Mouse (Mus musculus) CH12.LX (cell line): ENCODE data around the gene Tpsg1. TPM values are rescaled to one million over a fixed set of nuclear protein-coding genes. Genes with fewer than 3 reads are reported as not detected.

Experiments
- DNase-seq: peaks from one replicate; pipeline ENCODE4 v3.0.0-alpha.2; 2013; ENCODE audit errors: extremely low read depth
- H3K27ac ChIP-seq: 2 replicates; pipeline ENCODE4 v1.5.1; 2012; ENCODE audit warnings: low read depth, mild to moderate bottlenecking, control low read depth, moderate library complexity; ENCODE audit not compliant: insufficient read depth
- H3K27me3 ChIP-seq: replicated peaks from 2 replicates; pipeline ENCODE3; 2012; ENCODE audit warnings: inconsistent platforms
- H3K36me3 ChIP-seq, 2 experiments: replicated peaks in 1 of 2; 2 replicates each; pipeline versions ENCODE3 to v1.6.1; 2012; ENCODE audit warnings: inconsistent platforms in 1 of 2, low read length in 1 of 2, mild to moderate bottlenecking in 1 of 2, mixed read lengths in 1 of 2, moderate library complexity in 1 of 2; ENCODE audit not compliant: control insufficient read depth in 1 of 2, insufficient read depth in 1 of 2
- H3K4me1 ChIP-seq, 2 experiments: 2 replicates each; pipeline ENCODE4 v1.6.1; 2012; ENCODE audit warnings: inconsistent platforms in 1 of 2, moderate library complexity in 1 of 2; ENCODE audit not compliant: insufficient read depth in 2 of 2, control insufficient read depth in 1 of 2
- H3K4me2 ChIP-seq: 2 replicates; pipeline ENCODE4 v1.6.1; 2012; ENCODE audit warnings: low read depth, mild to moderate bottlenecking, control low read depth; ENCODE audit not compliant: poor library complexity, insufficient read depth, severe bottlenecking
- H3K4me3 ChIP-seq, 3 experiments: fragments of 150-350 bp in 1 of 3; sonication (generic) in 1 of 3; replicated peaks in 1 of 3; 2 replicates each; pipeline versions ENCODE3 to v1.5.1; 2011 to 2012; ENCODE audit warnings: low read depth in 2 of 3, low read length in 2 of 3, mild to moderate bottlenecking in 2 of 3, moderate library complexity in 2 of 3, control low read depth in 1 of 3, improper control_type of control experiment in 1 of 3, inconsistent platforms in 1 of 3, mixed read lengths in 1 of 3; ENCODE audit not compliant: poor library complexity in 1 of 3
- H3K79me2 ChIP-seq: replicated peaks from 2 replicates; pipeline ENCODE4 v1.6.1; 2012; ENCODE audit warnings: mild to moderate bottlenecking, moderate library complexity; ENCODE audit not compliant: control insufficient read depth, poor library complexity, insufficient read depth, severe bottlenecking; ENCODE audit errors: extremely low read depth
- H3K9ac ChIP-seq: 2 replicates; pipeline ENCODE4 v1.6.1; 2012; ENCODE audit warnings: low read depth, mild to moderate bottlenecking, control low read depth, moderate library complexity; ENCODE audit not compliant: insufficient read depth
- H3K9me3 ChIP-seq: replicated peaks from 2 replicates; pipeline ENCODE3; 2012; ENCODE audit warnings: low read length, inconsistent platforms, mixed read lengths
- BHLHE40 ChIP-seq: IDR thresholded peaks from 2 replicates; pipeline ENCODE4 v1.6.1; 2011; ENCODE audit warnings: mild to moderate bottlenecking, low read depth, low read length, improper control_type of control experiment
- CHD1 ChIP-seq: IDR thresholded peaks from 2 replicates; pipeline ENCODE4 v1.6.1; 2012; ENCODE audit warnings: low read depth, low read length, improper control_type of control experiment, inconsistent platforms
- ELF1 ChIP-seq: IDR thresholded peaks from 2 replicates; pipeline ENCODE4 v1.6.1; 2014; ENCODE audit warnings: low read depth, mild to moderate bottlenecking, inconsistent platforms, low read length, improper control_type of control experiment
- ETS1 ChIP-seq: conservative IDR thresholded peaks from 2 replicates; pipeline ENCODE4 v1.6.1; 2012; ENCODE audit warnings: low read depth, mild to moderate bottlenecking, inconsistent platforms, low read length, improper control_type of control experiment, moderate library complexity
- JUN ChIP-seq: IDR thresholded peaks from 2 replicates; pipeline ENCODE4 v1.6.1; 2011; ENCODE audit warnings: low read depth, mild to moderate bottlenecking, low read length, improper control_type of control experiment, moderate library complexity; ENCODE audit not compliant: insufficient read depth
- MAZ ChIP-seq: IDR thresholded peaks from 2 replicates; pipeline ENCODE4 v1.6.1; 2012; ENCODE audit warnings: low read depth, mild to moderate bottlenecking, inconsistent platforms, low read length, improper control_type of control experiment, moderate library complexity
- MEF2A ChIP-seq: IDR thresholded peaks from 2 replicates; pipeline ENCODE4 v1.6.1; 2014; ENCODE audit warnings: low read depth, mild to moderate bottlenecking, inconsistent platforms, low read length, improper control_type of control experiment, borderline replicate concordance
- MXI1 ChIP-seq: IDR thresholded peaks from 2 replicates; pipeline ENCODE4 v1.6.1; 2011; ENCODE audit warnings: mild to moderate bottlenecking, low read depth, low read length, improper control_type of control experiment
- NRF1 ChIP-seq: IDR thresholded peaks from 2 replicates; pipeline ENCODE4 v1.6.1; 2014; ENCODE audit warnings: low read depth, mild to moderate bottlenecking, inconsistent platforms, low read length, improper control_type of control experiment, moderate library complexity
- PAX5 ChIP-seq: IDR thresholded peaks from 2 replicates; pipeline ENCODE4 v1.6.1; 2012; ENCODE audit warnings: low read length, inconsistent platforms, mixed read lengths
- RCOR1 ChIP-seq: conservative IDR thresholded peaks from 2 replicates; pipeline ENCODE4 v1.6.1; 2012; ENCODE audit warnings: low read depth, mild to moderate bottlenecking, inconsistent platforms, low read length, improper control_type of control experiment
- SMC3 ChIP-seq: IDR thresholded peaks from 2 replicates; pipeline ENCODE4 v1.6.1; 2011; ENCODE audit warnings: low read depth, low read length, improper control_type of control experiment
- TBP ChIP-seq: conservative IDR thresholded peaks from 2 replicates; pipeline ENCODE4 v1.6.1; 2011; ENCODE audit warnings: low read depth, low read length, improper control_type of control experiment
- UBTF ChIP-seq: IDR thresholded peaks from 2 replicates; pipeline ENCODE4 v1.6.1; 2012; ENCODE audit warnings: low read depth, mild to moderate bottlenecking, inconsistent platforms, low read length, improper control_type of control experiment, moderate library complexity
- ZC3H11A ChIP-seq: IDR thresholded peaks from 2 replicates; pipeline ENCODE4 v1.6.1; 2012; ENCODE audit warnings: low read depth, mild to moderate bottlenecking, inconsistent platforms, low read length, improper control_type of control experiment
- ZKSCAN1 ChIP-seq: IDR thresholded peaks from 2 replicates; pipeline ENCODE4 v1.6.1; 2012; ENCODE audit warnings: low read depth, inconsistent platforms, low read length, improper control_type of control experiment, borderline replicate concordance
- ZNF384 ChIP-seq: IDR thresholded peaks from 2 replicates; pipeline ENCODE4 v1.6.1; 2012; ENCODE audit warnings: low read depth, low read length, improper control_type of control experiment, inconsistent platforms
- dilution Hi-C: fragments of 300-500 bp; cut with MboI; formaldehyde crosslinking; loops from 2 replicates; pipeline ENCODE4 v1.14.3; 2020; ENCODE audit warnings: low sequenced_read_pairs; ENCODE audit not compliant: extremely low pct_unique_long_range_greater_than_20kb, extremely low pct_ligation_motif_present
- in situ Hi-C: fragments of 300-500 bp; cut with MboI; formaldehyde crosslinking; loops from 3 replicates; pipeline ENCODE4 v1.14.3; 2019; ENCODE audit warnings: low sequenced_read_pairs, low pct_ligation_motif_present, low pct_unique_long_range_greater_than_20kb, mixed read lengths
- polyA plus RNA-seq: library from polyadenylated mRNA; unstranded; fragments of >175 nt; gene quantifications from 2 replicates; pipeline ENCODE4 v1.2.1, GENCODE M21; 2012; ENCODE audit warnings: low read depth; ENCODE audit not compliant: insufficient read length
- total RNA-seq, 2 experiments: library from RNA; depleted of rRNA; stranded (reverse); fragments of 300-350 nt in 1 of 2; fragments of >200 nt in 1 of 2; gene quantifications; 2 replicates each; pipeline ENCODE4 v1.2.3; 2012 to 2014

The Tpsg1 gene
- total and polyA plus RNA-seq, 3 experiments, result not detected

DNA sequence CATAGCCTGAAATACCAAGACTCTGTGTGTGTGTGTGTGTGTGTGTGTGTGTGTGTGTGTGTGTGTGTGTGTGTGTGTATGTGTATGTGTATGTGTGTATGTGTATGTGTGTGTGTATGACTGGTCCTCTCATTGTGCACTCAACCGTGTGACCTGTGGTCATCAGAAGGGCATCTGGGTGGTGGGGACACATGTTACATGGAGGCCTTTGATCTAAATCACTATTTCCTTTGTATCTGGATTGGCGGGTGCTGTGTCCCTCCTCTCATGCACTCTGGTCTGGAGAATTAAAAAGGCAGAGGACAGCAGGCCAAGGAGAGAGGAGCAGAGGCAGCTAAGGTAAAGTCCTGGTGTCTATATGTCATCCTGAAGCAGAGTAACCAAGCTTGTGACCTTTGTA lies 3.1 kb upstream of the Tpsg1 start, which contains the start of gene Tpsb2:
TSS of gene Tpsb2 (plus strand) at position 301 of the 400 bp plus-strand sequence.
- H3K27ac ChIP-seq, result no peak within 1 kb of the TSS
- dilution Hi-C loops, result no loop called here
- in situ Hi-C loops, result no loop called here
- DNase-seq, result no peak
- no peak within 1 kb of the TSS for H3K9ac ChIP-seq
- no peaks in the 10 kb centered on the region for H3K4me1 ChIP-seq
- no peak for TF ChIP-seq ELF1
- no peak for TF ChIP-seq TBP
- TF ChIP-seq UBTF, result no peak
- TF ChIP-seq BHLHE40, result no peak
- TF ChIP-seq ZC3H11A, result no peak
- no peak for TF ChIP-seq RCOR1
- H3K4me2 ChIP-seq, result no peak within 1 kb of the TSS
- H3K9me3 ChIP-seq, result no peaks in the 10 kb centered on the region
- H3K27me3 ChIP-seq, result peaks cover 89% of the 10 kb centered on the region
- H3K36me3 ChIP-seq, result no peaks in the 10 kb centered on the region
- no peak within 1 kb of the TSS for H3K4me3 ChIP-seq
- no peaks in the 10 kb centered on the region for H3K79me2 ChIP-seq

DNA sequence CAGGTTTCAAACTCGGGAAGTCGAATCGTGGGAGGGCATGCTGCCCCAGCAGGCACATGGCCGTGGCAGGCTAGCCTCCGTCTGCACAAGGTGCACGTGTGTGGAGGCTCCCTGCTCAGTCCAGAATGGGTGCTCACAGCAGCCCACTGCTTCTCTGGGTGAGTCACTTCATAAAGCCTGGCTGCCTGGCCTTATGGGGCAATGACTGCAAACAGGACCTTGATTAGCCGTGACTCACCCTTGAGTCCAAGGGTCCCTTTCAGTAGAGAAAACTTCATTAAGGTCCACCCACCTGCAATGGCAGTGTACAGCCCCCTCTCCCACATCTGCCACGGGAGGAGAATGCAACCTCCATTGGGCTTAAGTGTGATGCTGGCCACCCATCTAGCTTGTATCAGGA lies 3.4 kb downstream of the Tpsg1 start:
- TF ChIP-seq SMC3, result no peak
- no peak for TF ChIP-seq ZNF384
- TF ChIP-seq MAZ, result no peak
- TF ChIP-seq NRF1, result no peak
- H3K36me3 ChIP-seq, result no peaks in the 10 kb centered on the region
- peaks cover 93% of the 10 kb centered on the region for H3K27me3 ChIP-seq
- dilution Hi-C loops (no loop called here), in situ Hi-C loops (no loop called here)
- H3K79me2 ChIP-seq, result no peaks in the 10 kb centered on the region
- H3K4me1 ChIP-seq, result no peaks in the 10 kb centered on the region
- no peaks in the 10 kb centered on the region for H3K9me3 ChIP-seq
- DNase-seq, result no peak
- no peak overlapping the region for H3K9ac ChIP-seq
- no peak overlapping the region for H3K4me3 ChIP-seq
- H3K4me2 ChIP-seq, result no peak overlapping the region
- no peak overlapping the region for H3K27ac ChIP-seq

DNA sequence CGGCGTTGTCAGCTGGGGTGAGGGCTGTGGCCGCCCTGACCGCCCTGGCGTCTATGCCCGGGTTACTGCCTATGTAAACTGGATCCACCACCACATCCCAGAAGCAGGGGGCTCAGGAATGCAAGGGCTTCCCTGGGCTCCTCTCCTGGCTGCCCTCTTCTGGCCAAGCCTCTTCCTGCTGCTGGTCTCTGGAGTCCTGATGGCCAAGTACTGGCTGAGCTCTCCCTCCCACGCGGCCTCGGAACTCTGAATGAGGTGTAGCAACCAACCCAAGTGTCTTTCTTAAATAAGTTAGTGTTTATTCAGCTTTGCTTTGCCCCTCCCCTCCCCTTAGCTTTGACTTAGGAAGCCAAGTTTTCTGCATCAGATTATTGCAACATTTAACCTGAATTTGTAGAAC lies 4.9 kb downstream of the Tpsg1 start:
- no peak overlapping the region for H3K4me2 ChIP-seq
- TF ChIP-seq RCOR1 (no peak), MXI1 (no peak), SMC3 (no peak), MEF2A (no peak), PAX5 (no peak), CHD1 (no peak), NRF1 (no peak), JUN (no peak), ZKSCAN1 (no peak), ETS1 (no peak)
- DNase-seq, result no peak
- H3K36me3 ChIP-seq, result no peaks in the 10 kb centered on the region
- H3K9ac ChIP-seq, result no peak overlapping the region
- in situ Hi-C loops (no loop called here), dilution Hi-C loops (no loop called here)
- peaks cover 84% of the 10 kb centered on the region for H3K27me3 ChIP-seq
- H3K79me2 ChIP-seq, result no peaks in the 10 kb centered on the region
- no peak overlapping the region for H3K4me3 ChIP-seq
- H3K27ac ChIP-seq, result no peak overlapping the region
- no peaks in the 10 kb centered on the region for H3K4me1 ChIP-seq
- peaks cover 2% of the 10 kb centered on the region for H3K9me3 ChIP-seq
